Mouse (Mus musculus) ES-Bruce4 (cell line): Measurements from ENCODE around the gene Adtrp. TPM values are rescaled to one million over a fixed set of nuclear protein-coding genes. Genes with fewer than 3 reads are reported as not detected.

Source experiments
- H3K27ac ChIP-seq: 2 replicates; pipeline ENCODE4 v1.5.1; 2012; ENCODE audit warnings: low read length, inconsistent platforms; ENCODE audit not compliant: insufficient read depth
- H3K27me3 ChIP-seq: 2 replicates; pipeline ENCODE4 v1.6.1; 2012; ENCODE audit warnings: mild to moderate bottlenecking, low read length, inconsistent platforms; ENCODE audit not compliant: control insufficient read depth, poor library complexity, insufficient read depth, severe bottlenecking
- H3K36me3 ChIP-seq: 2 replicates; pipeline ENCODE4 v1.6.1; 2012; ENCODE audit warnings: inconsistent platforms, mild to moderate bottlenecking, low read length, moderate library complexity; ENCODE audit not compliant: control insufficient read depth, poor library complexity, insufficient read depth, severe bottlenecking
- H3K4me1 ChIP-seq: one replicate; pipeline ENCODE4 v1.8.1; 2011; ENCODE audit warnings: low read length; ENCODE audit not compliant: control insufficient read depth, insufficient read depth
- H3K4me3 ChIP-seq: 2 replicates; pipeline ENCODE4 v1.5.1; 2011; ENCODE audit warnings: low read depth, mild to moderate bottlenecking, low read length
- H3K9ac ChIP-seq: 2 replicates; pipeline ENCODE4 v1.6.1; 2012; ENCODE audit warnings: low read depth, mild to moderate bottlenecking, inconsistent platforms; ENCODE audit not compliant: poor library complexity, severe bottlenecking
- H3K9me3 ChIP-seq: replicated peaks from 2 replicates; pipeline ENCODE4 v1.6.1; 2012; ENCODE audit warnings: mild to moderate bottlenecking, low read length, inconsistent platforms; ENCODE audit not compliant: control insufficient read depth, poor library complexity, insufficient read depth, severe bottlenecking
- CTCF ChIP-seq: IDR thresholded peaks from one replicate; pipeline ENCODE4 v1.8.1; 2011; ENCODE audit warnings: low read depth, low read length
- EP300 ChIP-seq: IDR thresholded peaks from 2 replicates; pipeline ENCODE4 v1.6.1; 2011; ENCODE audit warnings: low read depth, low read length; ENCODE audit not compliant: insufficient read depth
- POLR2A ChIP-seq: IDR thresholded peaks from one replicate; pipeline ENCODE4 v1.8.1; 2011; ENCODE audit warnings: low read length; ENCODE audit not compliant: insufficient read depth
- polyA plus RNA-seq: library from polyadenylated mRNA; stranded (reverse); fragments of >200 nt; gene quantifications from 2 replicates; pipeline ENCODE4 v1.2.4, GENCODE M21; 2011; ENCODE audit warnings: low read depth; ENCODE audit not compliant: missing spikeins, insufficient read depth, insufficient read length

The Adtrp gene
- polyA plus RNA-seq, 1 experiment: 2.2 TPM

DNA sequence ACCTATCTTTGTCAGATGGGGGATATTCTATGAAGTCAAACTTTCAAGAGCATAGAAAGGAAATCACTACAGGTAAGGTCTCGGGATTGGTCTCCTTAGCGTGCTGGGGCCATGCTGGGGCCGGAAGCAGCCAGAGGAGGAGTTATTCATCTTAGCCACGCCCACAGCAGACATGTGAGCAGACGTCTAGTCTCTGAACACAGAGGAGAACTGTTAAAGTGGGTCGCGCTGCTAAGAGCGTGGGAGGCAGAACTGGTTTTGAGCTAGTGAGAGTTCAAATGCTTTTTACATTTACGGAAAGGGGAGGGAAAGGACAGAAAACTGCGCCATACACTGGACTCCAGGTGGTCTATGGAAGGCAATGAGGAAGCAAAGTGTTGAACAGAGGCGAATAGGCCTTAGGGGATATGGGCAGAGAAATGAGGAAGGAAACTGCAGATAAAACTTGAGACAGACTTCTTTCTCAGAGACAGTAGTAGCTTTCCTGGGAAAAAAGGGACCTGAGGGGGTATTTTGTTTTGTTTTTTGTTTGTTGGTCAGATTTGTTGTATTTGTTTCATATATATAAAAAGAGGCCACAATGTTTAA, 22.0 kb downstream of the Adtrp start:
- H3K27me3 ChIP-seq: no peaks in the 10 kb centered on the region
- H3K9ac ChIP-seq: no peak overlapping the region
- no peak overlapping the region for H3K27ac ChIP-seq
- no peak overlapping the region for H3K4me3 ChIP-seq
- H3K9me3 ChIP-seq: no peaks in the 10 kb centered on the region
- H3K4me1 ChIP-seq: no peaks in the 10 kb centered on the region
- no peaks in the 10 kb centered on the region for H3K36me3 ChIP-seq
- TF ChIP-seq CTCF (no peak), EP300 (no peak), POLR2A (no peak)

DNA sequence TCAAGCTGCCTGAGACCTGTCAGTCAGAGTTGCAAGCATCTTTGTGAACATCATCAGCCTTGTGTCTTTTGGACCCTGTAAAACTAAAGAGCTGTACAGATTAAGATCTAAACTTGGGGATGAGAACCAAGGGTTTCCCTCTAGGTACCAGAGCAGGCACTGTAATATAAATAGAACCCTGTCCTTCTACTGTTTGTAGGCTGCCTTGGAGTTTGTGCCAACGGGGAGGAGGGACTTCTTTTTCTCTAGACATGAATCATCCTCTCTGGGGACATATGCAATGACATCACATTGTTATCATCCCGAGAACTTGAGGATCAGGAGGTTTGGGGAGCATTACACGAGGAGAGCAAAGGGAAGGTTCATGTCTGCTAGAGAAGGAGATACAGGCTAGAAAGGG, 24.4 kb downstream of the Adtrp start:
- no peaks in the 10 kb centered on the region for H3K9me3 ChIP-seq
- no peaks in the 10 kb centered on the region for H3K4me1 ChIP-seq
- H3K4me3 ChIP-seq: no peak overlapping the region

DNA sequence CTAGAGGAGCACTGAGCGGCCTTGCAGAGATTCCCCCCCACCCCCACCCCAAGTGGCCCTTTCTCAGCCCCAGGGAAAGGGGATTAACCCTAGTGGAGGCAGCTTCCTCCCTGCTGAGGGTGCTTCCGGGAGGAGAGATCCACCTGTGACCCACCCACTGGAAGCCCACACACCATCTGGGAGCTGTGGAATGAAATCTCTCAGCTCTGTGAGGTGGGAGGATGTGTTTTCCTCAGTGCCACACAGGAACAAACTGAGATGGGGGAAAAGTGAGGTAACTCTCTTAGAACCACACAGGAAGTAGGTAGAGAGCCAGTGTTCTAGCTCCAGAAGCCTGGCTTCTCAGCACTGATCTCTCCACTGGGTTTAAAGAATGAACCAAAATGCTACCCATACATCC, 24.9 kb downstream of the Adtrp start:
- Histone ChIP-seq H3K4me3 (no peak overlapping the region), H3K27me3 (no peaks in the 10 kb centered on the region), H3K4me1 (no peaks in the 10 kb centered on the region), H3K9ac (no peak overlapping the region), H3K9me3 (no peaks in the 10 kb centered on the region), H3K27ac (no peak overlapping the region), H3K36me3 (no peaks in the 10 kb centered on the region)
- TF ChIP-seq EP300: no peak

More for the DNA sequence above, 24.4 kb downstream of the Adtrp start:
- no peaks in the 10 kb centered on the region for H3K36me3 ChIP-seq
- no peak for TF ChIP-seq CTCF
- TF ChIP-seq POLR2A: no peak
- no peak for TF ChIP-seq EP300
- H3K9ac ChIP-seq: no peak overlapping the region
- H3K27ac ChIP-seq: no peak overlapping the region
- H3K27me3 ChIP-seq: no peaks in the 10 kb centered on the region

DNA sequence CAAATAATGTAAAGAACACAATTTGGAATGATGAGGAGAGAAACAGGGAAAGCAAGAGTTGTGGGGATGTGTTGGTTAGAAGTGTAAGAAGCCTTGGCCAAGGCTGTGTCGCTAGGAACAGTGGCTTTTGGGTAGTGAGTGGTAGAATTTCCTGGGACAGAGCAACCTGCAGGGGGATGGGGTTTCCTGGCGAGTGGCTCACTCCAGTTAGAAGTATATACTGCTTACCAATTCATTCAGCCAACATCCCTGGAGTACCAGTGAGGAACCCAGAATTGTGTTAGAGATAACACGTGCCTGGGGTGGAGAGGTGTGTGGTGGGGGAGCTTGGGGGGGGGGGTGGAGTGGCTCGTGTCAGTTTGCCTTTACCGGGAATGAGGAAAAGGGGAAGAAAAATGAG, 25.4 kb downstream of the Adtrp start:
- no peaks in the 10 kb centered on the region for H3K4me1 ChIP-seq
- H3K27me3 ChIP-seq: no peaks in the 10 kb centered on the region
- H3K9ac ChIP-seq: no peak overlapping the region
- H3K27ac ChIP-seq: no peak overlapping the region
- TF ChIP-seq EP300: no peak
- no peak for TF ChIP-seq CTCF
- no peak for TF ChIP-seq POLR2A
- H3K4me3 ChIP-seq: no peak overlapping the region
- H3K36me3 ChIP-seq: no peaks in the 10 kb centered on the region
- H3K9me3 ChIP-seq: no peaks in the 10 kb centered on the region

DNA sequence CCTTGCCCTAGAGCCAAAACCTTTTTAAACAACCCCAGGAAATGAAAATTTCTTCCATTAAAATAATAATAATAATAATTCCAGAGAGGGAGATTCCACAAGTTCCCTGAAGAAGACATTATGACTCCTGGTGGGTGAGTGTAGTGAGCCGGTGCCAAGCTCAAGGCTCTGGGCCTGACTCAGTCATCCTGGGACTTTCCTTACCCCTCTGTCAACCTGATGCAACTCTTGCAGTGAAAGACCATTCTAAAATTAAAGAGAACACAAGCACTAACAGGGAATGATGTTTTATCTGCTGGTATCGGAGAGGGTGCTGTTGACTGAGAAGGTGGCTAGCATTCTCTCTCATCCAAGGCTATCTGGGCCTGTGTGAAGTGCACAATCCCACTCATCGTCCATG, 26.5 kb downstream of the Adtrp start:
- Histone ChIP-seq H3K36me3 (no peaks in the 10 kb centered on the region), H3K27ac (no peak overlapping the region), H3K4me1 (no peaks in the 10 kb centered on the region), H3K27me3 (no peaks in the 10 kb centered on the region), H3K9ac (no peak overlapping the region), H3K9me3 (no peaks in the 10 kb centered on the region), H3K4me3 (no peak overlapping the region)
- TF ChIP-seq EP300 (no peak), CTCF (no peak), POLR2A (no peak)

DNA sequence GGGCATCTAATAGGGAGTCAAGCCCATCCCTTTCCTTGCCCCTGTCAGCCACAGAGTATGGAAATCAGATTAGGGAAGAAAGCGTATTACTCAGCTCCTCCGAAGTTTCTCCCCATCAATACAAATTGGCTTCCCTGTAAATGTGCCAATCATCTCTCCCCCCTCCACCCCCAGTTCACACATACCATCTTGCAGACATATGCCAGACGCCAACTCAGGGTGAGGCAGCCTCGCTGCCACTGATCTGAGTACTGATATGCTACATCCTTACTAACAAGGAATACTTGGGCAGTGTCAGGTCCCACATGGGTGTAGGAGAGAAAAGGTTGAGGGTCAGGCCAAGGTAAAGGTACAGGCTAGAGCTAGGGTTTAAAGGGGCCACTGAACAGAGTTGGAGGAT, 27.6 kb downstream of the Adtrp start:
- Histone ChIP-seq H3K9me3 (no peaks in the 10 kb centered on the region), H3K27ac (no peak overlapping the region), H3K27me3 (no peaks in the 10 kb centered on the region), H3K36me3 (no peaks in the 10 kb centered on the region), H3K4me3 (no peak overlapping the region), H3K4me1 (no peaks in the 10 kb centered on the region), H3K9ac (no peak overlapping the region)
- TF ChIP-seq POLR2A (no peak), EP300 (no peak), CTCF (no peak)
